Mouse (Mus musculus) cerebellum, adult 11-12 months (tissue): ENCODE results near the gene Atxn1.
A peak's percentile ranks its signal among the peaks of the same experiment; 100 is the strongest.

Experiments
- DNase-seq: peaks from one replicate; pipeline ENCODE4 v3.0.0; 2022

The Atxn1 gene

GRCm38 (mm10) chr13:45709402-45709801 is 255.4 kb downstream of the Atxn1 start:
- no peak for DNase-seq

GRCm38 (mm10) chr13:45701296-45701790 is 263.5 kb downstream of the Atxn1 start:
- no peak for DNase-seq

- no peak for DNase-seq
Measured at GRCm38 (mm10) chr13:45698982-45699381, 265.8 kb downstream of the Atxn1 start.

GRCm38 (mm10) chr13:45696009-45696408 is 268.8 kb downstream of the Atxn1 start:
- no peak for DNase-seq

DNA sequence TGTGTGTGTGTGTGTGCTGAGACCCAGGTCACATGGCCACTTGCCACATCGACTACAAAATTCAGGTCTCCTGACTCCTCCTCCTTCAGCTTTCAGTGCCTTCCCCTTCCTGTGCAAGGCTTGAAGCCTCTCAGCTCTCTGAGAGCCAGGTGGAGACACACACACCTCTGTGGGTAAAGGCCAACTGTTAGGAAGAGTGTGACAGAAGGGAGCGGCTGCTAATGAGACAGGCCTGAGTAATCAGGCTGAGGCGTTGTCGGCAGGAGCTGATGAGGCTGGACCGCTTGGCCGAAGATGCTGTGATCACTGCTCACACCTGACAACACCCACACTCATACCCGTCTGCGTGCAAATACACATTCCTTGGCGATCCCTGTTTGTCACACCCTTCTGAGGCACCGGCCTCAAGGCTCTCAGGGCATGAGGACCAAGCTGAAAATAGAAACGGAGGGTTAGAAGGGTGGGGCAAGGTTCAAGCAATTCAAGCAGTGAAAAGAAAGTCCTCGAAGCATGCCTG is 269.8 kb downstream of the Atxn1 start:
- peak; percentile 53 for DNase-seq

DNA sequence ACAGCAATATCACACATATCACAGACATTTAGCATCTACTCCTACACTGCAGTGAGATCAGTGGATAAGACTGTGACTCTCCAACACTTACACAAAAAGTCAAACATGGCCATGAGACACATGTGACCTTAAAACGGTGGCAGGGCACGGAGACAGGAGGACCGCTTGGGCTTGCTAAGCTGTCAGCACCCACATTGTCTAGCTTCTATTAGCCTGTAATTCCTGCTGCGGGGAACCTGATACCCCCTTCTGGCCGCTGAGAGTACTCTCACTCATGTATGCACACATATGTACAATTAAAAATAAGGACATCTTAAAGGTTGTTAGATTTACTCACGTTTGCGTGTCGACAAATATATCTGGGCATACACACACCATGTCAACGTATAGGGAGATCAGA is 270.9 kb downstream of the Atxn1 start:
- no peak for DNase-seq

GRCm38 (mm10) chr13:45693534-45693933 is 271.3 kb downstream of the Atxn1 start:
- DNase-seq, result no peak

DNA sequence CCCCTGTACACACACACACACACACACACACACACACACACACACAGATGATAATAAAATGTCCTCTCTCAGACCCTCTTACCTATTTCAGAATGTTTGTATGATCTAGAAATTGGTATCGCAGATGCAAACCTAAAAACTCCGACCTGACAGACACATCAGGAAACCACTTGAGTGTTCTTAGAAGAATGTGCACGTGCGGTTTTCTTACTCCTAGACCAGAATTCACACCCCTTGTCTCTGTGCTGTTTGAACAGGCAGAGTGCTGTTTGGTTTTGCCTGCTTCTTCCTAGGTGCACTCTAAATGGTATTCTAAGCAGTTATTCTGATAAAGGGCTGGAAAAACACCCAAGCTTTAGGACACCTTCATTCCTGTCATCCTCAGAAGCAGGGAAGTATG is 271.7 kb downstream of the Atxn1 start:
- DNase-seq, result no peak

- no peak for DNase-seq
Measured at GRCm38 (mm10) chr13:45692440-45692839, 272.4 kb downstream of the Atxn1 start.

- DNase-seq, result peak; percentile 68
Measured at GRCm38 (mm10) chr13:45690426-45690825, 274.4 kb downstream of the Atxn1 start.

DNA sequence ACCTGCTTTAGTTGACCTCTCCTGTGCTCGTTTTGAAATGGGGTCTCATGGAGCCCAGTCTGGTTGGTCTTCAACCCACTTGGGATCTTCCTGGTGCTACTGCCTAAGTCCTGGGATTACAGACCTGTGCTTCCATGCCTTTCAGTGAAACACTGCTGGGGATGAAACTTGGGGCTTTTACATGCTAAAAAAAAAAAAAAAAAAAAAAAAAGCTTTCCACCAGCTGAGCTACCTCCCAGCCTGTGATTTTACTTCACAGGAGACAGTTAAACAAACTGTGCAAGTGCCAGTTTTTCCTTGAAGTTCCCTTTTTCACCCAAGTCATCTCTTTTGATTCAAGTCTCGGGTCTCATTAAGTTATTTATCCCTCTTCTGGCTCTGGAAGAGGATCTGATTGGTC is 275.9 kb downstream of the Atxn1 start:
- DNase-seq, result no peak

DNA sequence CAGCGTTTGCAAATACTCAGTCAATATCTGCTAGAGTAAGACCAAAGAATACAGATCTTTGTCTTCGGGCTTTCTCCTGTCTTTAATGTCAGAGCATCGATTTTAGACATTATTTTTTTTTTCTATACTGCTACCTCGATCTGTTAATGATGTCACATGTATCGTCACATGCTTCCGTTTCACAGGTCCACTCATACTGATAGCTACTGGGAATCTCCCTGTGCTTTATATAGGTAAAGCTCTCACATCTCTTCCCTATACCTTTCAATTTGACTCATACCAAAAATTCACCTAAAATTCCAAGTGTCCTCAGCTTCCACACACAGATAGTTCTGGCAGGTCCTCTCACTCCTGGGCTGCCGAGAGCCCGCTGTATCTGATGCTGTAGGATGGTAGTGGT is 277.2 kb downstream of the Atxn1 start:
- no peak for DNase-seq

GRCm38 (mm10) chr13:45686309-45686582 is 278.6 kb downstream of the Atxn1 start:
- DNase-seq, result no peak

DNA sequence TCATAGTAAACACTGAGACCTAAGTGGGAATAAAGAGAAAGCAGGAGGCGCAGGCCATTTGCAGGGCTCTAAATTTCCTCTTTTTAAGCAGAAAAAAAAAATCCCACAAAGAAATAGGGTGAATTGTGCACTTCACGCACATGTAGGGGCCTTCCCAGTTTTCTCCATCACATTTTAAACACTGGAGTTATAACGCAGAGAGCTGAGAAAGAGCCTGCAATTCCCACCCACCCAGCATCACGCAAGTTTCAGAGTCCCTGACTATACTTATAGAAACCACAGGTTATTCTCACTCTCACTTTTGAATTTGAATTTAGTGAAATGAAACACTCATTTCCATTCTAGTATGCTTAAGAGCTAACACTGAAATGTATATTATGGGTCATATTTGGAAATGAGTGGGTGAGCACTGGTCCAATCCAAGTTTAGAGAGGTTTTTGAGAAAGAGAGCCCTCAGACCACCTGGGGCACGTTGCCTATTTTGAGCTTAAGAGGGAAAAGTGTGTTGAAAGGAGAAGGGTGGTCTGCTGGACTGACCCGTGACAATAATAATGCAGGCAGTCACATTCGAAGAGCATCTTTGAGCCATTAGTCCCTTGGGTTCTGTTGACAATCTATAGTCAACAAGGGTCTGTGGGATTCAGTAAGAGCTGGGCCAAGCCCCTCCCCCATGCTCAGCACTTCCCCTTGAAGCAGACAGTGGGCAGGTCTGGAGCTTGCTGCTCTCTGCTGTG is 279.1 kb downstream of the Atxn1 start:
- no peak for DNase-seq

- no peak for DNase-seq
Measured at GRCm38 (mm10) chr13:45684891-45685311, 279.9 kb downstream of the Atxn1 start.

DNA sequence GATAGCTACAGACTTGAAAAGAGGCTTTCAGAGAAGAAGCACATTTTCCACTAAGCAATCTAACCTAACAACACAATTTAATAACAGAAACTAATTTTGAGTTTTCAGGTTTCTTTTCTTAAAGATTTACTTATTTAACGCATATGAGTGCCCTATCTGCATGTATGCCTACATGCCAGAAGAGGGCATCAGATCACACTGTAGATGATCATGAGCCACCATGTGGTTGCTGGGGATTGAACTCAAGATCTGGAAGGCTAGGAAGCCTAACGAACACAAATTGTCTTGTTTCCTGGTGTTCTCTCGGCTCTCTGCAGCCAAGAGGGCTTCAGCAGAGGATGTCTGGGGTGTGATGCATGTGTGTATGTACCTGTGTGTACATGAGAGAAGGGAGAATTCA is 280.8 kb downstream of the Atxn1 start:
- no peak for DNase-seq

DNA sequence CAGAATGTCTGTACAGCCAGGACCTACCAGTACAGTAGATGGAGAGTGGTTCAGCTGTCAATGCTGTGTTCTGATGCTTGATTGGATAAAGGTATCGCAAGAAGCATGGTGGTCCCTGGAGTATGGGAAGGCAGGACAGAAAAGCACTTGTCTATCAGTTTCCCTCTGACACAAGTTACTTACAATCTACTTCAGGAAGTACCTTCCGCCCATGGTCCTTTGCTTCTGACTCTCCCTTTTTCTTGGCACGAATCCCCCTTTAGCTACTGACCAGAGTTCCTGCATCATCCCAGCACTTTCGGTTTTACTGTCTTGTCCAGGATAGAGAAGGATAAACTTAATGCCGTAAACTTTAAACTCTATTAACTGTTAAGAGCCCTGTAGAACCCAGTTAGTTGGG is 283.6 kb downstream of the Atxn1 start:
- DNase-seq, result no peak

- no peak for DNase-seq
Measured at GRCm38 (mm10) chr13:45680651-45681050, 284.2 kb downstream of the Atxn1 start.

- no peak for DNase-seq
Measured at GRCm38 (mm10) chr13:45679096-45679495, 285.7 kb downstream of the Atxn1 start.

- no peak for DNase-seq
Measured at GRCm38 (mm10) chr13:45672628-45673027, 292.2 kb downstream of the Atxn1 start.

- DNase-seq, result no peak
Measured at GRCm38 (mm10) chr13:45669969-45670368, 294.8 kb downstream of the Atxn1 start.

- DNase-seq, result no peak
Measured at GRCm38 (mm10) chr13:45662852-45663251, 302.0 kb downstream of the Atxn1 start.

DNA sequence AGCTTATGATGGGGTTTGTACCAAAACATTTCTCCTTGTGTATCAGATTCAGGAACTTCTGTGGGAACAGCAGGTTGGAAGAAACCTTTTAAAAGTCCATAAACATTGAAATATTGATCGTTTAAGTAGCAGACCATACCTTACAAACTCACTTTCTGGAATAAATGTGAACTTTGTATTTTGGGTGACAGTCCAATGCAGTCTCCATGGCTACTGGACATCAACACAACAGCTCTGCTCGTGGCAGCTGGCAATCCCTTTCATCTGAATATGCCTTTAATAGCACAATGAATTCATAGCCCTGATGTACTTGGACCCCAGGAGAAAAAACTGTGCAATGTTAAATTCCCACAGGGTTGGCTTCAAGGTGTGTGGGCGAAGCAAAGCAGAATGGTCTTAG is 302.6 kb downstream of the Atxn1 start:
- DNase-seq, result no peak

GRCm38 (mm10) chr13:45661283-45662185 is 303.3 kb downstream of the Atxn1 start:
- DNase-seq, result no peak
